ENCODE assay signal across 14 mouse cellular contexts in the genomic region with DNA sequence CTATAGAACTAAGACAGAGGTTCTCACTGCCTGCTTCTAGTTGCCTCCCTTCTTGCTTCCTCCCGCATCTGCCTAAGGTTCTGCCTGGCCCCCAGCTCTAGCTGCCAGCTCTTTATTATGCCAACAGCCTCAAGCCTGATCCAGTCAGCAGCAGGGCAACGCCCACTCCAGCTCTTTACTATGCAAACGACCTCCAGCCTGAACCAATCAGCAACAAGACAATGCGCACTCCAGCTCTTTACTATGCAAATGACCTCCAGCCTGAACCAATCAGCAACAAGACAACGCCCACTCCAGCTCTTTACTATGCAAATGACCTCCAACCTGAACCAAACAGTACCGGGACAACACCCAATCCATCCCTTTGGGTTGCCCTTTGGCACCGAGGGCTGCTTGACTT.
A peak's percentile ranks its signal among the peaks of the same experiment; 100 is the strongest.
DNase-seq lines count a peak whose midpoint lies in the region; ATAC-seq and TF ChIP-seq lines count a peak whose summit lies in the region.
"Had no signal": no experiment of that assay in that cellular context is flagged by ENCODE, and none has a peak within 500 bp of the region (broad histone marks: within the 10 kb centered on the region; RNA-seq: fewer than 3 reads in every experiment).

No protein-coding gene starts in this region.

- no peaks in the 10 kb centered on the region for H3K4me1 ChIP-seq in midbrain, embryonic 11.5 days (ENCODE audit: control insufficient read depth, insufficient read depth, low read length)
- H3K4me1 ChIP-seq in midbrain, embryonic 16.5 days (ENCODE audit: control insufficient read depth, insufficient read depth, low read length), result no peaks in the 10 kb centered on the region
- H3K4me1 ChIP-seq in MEL (ENCODE audit: control insufficient read depth in 1 of 2, insufficient read depth in 2 of 2, low read length in 2 of 2), result no peaks in the 10 kb centered on the region
- no peaks in the 10 kb centered on the region for H3K4me1 ChIP-seq in forebrain, embryonic 13.5 days
- H3K4me1 ChIP-seq: heart, embryonic 15.5 days had no signal

- no peaks in the 10 kb centered on the region for H3K79me2 ChIP-seq in MEL (ENCODE audit: control insufficient read depth, insufficient read depth, low read length, poor library complexity)

- no peak for DNase-seq in midbrain, embryonic 11.5 days (ENCODE audit: low spot score, missing footprints)
- peak; percentile 6 for DNase-seq in MEL (ENCODE audit: low read depth, low spot score)
- no peak for DNase-seq in frontal cortex, postnatal 36 days (ENCODE audit: low spot score in 2 of 2)
- DNase-seq in B cell, adult 2 months, result no peak
- no peak for DNase-seq in right cerebral cortex, postnatal 25 days
- DNase-seq: cerebellum, postnatal 25 days; gastrocnemius, postnatal 14 days; kidney, adult 2 months; lung, postnatal 14 days had no signal

- H3K9ac ChIP-seq in midbrain, embryonic 11.5 days (ENCODE audit: low read length), result no peak overlapping the region
- H3K9ac ChIP-seq in midbrain, embryonic 16.5 days (ENCODE audit: low read depth, low read length), result no peak overlapping the region
- no peak overlapping the region for H3K9ac ChIP-seq in MEL (ENCODE audit: control insufficient read depth, low read depth, low read length, poor library complexity, severe bottlenecking)
- H3K9ac ChIP-seq in forebrain, embryonic 13.5 days, result no peak overlapping the region
- H3K9ac ChIP-seq: heart, embryonic 15.5 days; limb, embryonic 13.5 days had no signal

- 79% methylated on average over 7 of the region's 7 CpGs for WGBS in midbrain, embryonic 11.5 days
- 72% methylated on average over 7 of the region's 7 CpGs for WGBS in midbrain, embryonic 16.5 days
- WGBS in forebrain, embryonic 13.5 days, result 63% methylated on average over 7 of the region's 7 CpGs

- no peak for TF ChIP-seq POLR2A in MEL (IDR thresholded peaks at IDR 0.05; ENCODE audit: control insufficient read depth in 1 of 2, insufficient read depth in 1 of 2, low read depth in 1 of 2, low read length in 2 of 2, poor library complexity in 1 of 2)

- no peak overlapping the region for H3K4me2 ChIP-seq in midbrain, embryonic 11.5 days
- H3K4me2 ChIP-seq in midbrain, embryonic 16.5 days (ENCODE audit: low read length), result no peak overlapping the region
- no peak overlapping the region for H3K4me2 ChIP-seq in forebrain, embryonic 13.5 days
- H3K4me2 ChIP-seq: heart, embryonic 15.5 days; limb, embryonic 13.5 days had no signal

- no peak for TF ChIP-seq EP300 in MEL (IDR thresholded peaks at IDR 0.05; ENCODE audit: low read depth in 1 of 2, low read length in 2 of 2)

- H3K4me3 ChIP-seq in midbrain, embryonic 11.5 days (ENCODE audit: low read depth, low read length), result no peak overlapping the region
- no peak overlapping the region for H3K4me3 ChIP-seq in midbrain, embryonic 16.5 days (ENCODE audit: low read depth, low read length)
- H3K4me3 ChIP-seq in MEL (ENCODE audit: control insufficient read depth in 1 of 2, insufficient read depth in 1 of 2, low read depth in 2 of 2, low read length in 2 of 2), result no peak overlapping the region
- H3K4me3 ChIP-seq in forebrain, embryonic 13.5 days, result no peak overlapping the region
- H3K4me3 ChIP-seq: heart, embryonic 15.5 days; limb, embryonic 13.5 days had no signal

- TF ChIP-seq RAD21 in MEL (IDR thresholded peaks at IDR 0.05; ENCODE audit: low read depth, low read length), result no peak

- no peak overlapping the region for H3K27ac ChIP-seq in midbrain, embryonic 11.5 days (ENCODE audit: low read depth, low read length)
- H3K27ac ChIP-seq in midbrain, embryonic 16.5 days (ENCODE audit: low read length), result no peak overlapping the region
- no peak overlapping the region for H3K27ac ChIP-seq in MEL (ENCODE audit: control insufficient read depth, low read depth, low read length)
- H3K27ac ChIP-seq in forebrain, embryonic 13.5 days, result no peak overlapping the region
- H3K27ac ChIP-seq: heart, embryonic 15.5 days; limb, embryonic 13.5 days had no signal

- ATAC-seq in midbrain, embryonic 11.5 days (ENCODE audit: low FRiP score), result peak; percentile 38; the same call in 1 of the 2 replicates
- no peak for ATAC-seq in midbrain, embryonic 16.5 days
- ATAC-seq in forebrain, embryonic 13.5 days, result peak; percentile 66
- ATAC-seq in megakaryocyte-erythroid progenitor cell, adult 5-6 weeks (replicated peaks; ENCODE audit: low FRiP score, low TSS enrichment, poor library complexity, severe bottlenecking), result peak; percentile 41; the same call in 1 of the 2 replicates

- TF ChIP-seq CTCF in MEL (IDR thresholded peaks at IDR 0.05 in 2 of 3, conservative IDR thresholded peaks at IDR 0.05 in 1 of 3; ENCODE audit: control insufficient read depth in 1 of 3, insufficient read depth in 1 of 3, low read depth in 2 of 3, low read length in 3 of 3, poor library complexity in 1 of 3, severe bottlenecking in 1 of 3), result no peak

- no peaks in the 10 kb centered on the region for H3K27me3 ChIP-seq in midbrain, embryonic 11.5 days (ENCODE audit: control insufficient read depth, insufficient read depth, low read length)
- H3K27me3 ChIP-seq in midbrain, embryonic 16.5 days (ENCODE audit: control insufficient read depth, insufficient read depth, low read depth, low read length), result no peaks in the 10 kb centered on the region
- H3K27me3 ChIP-seq in MEL (ENCODE audit: control insufficient read depth in 1 of 2, insufficient read depth in 2 of 2, low read length in 2 of 2), result no peaks in the 10 kb centered on the region
- no peaks in the 10 kb centered on the region for H3K27me3 ChIP-seq in forebrain, embryonic 13.5 days
- H3K27me3 ChIP-seq: heart, embryonic 15.5 days; limb, embryonic 13.5 days had no signal

- no peaks in the 10 kb centered on the region for H3K9me3 ChIP-seq in midbrain, embryonic 11.5 days (ENCODE audit: control insufficient read depth, low read length)
- no peaks in the 10 kb centered on the region for H3K9me3 ChIP-seq in midbrain, embryonic 16.5 days (replicated peaks; ENCODE audit: control insufficient read depth, low read length, poor library complexity, severe bottlenecking)
- H3K9me3 ChIP-seq in MEL (replicated peaks; ENCODE audit: insufficient read depth, low read length), result no peaks in the 10 kb centered on the region
- no peaks in the 10 kb centered on the region for H3K9me3 ChIP-seq in forebrain, embryonic 13.5 days (replicated peaks)
- H3K9me3 ChIP-seq: heart, embryonic 15.5 days; limb, embryonic 13.5 days had no signal

- no peaks in the 10 kb centered on the region for H3K36me3 ChIP-seq in midbrain, embryonic 11.5 days (ENCODE audit: control insufficient read depth, insufficient read depth, low read length)
- no peaks in the 10 kb centered on the region for H3K36me3 ChIP-seq in midbrain, embryonic 16.5 days (ENCODE audit: control insufficient read depth, insufficient read depth, low read length)
- no peaks in the 10 kb centered on the region for H3K36me3 ChIP-seq in MEL (ENCODE audit: control insufficient read depth in 1 of 2, insufficient read depth in 2 of 2, low read length in 2 of 2)
- no peaks in the 10 kb centered on the region for H3K36me3 ChIP-seq in forebrain, embryonic 13.5 days (ENCODE audit: poor library complexity, severe bottlenecking)
- H3K36me3 ChIP-seq: heart, embryonic 15.5 days; limb, embryonic 13.5 days had no signal

TF ChIP-seq in MEL, 35 proteins besides CTCF, POLR2A, EP300 and RAD21:
- TF ChIP-seq KAT2A (conservative IDR thresholded peaks at IDR 0.05; ENCODE audit: low read depth, low read length) (no peak), RCOR1 (IDR thresholded peaks at IDR 0.05; ENCODE audit: low read depth, low read length) (no peak), CHD2 (IDR thresholded peaks at IDR 0.05; ENCODE audit: low read length) (no peak), POLR2AphosphoS2 (IDR thresholded peaks at IDR 0.05; ENCODE audit: low read length) (no peak), ZNF384 (IDR thresholded peaks at IDR 0.05; ENCODE audit: low read depth, low read length) (no peak), GABPA (IDR thresholded peaks at IDR 0.05; ENCODE audit: low read depth, low read length) (no peak), SMC3 (IDR thresholded peaks at IDR 0.05; ENCODE audit: low read depth, low read length) (no peak), USF1 (IDR thresholded peaks at IDR 0.05; ENCODE audit: low read depth, low read length) (no peak), HCFC1 (IDR thresholded peaks at IDR 0.05; ENCODE audit: low read depth, low read length) (no peak), BHLHE40 (IDR thresholded peaks at IDR 0.05; ENCODE audit: borderline replicate concordance, low read depth, low read length) (no peak), USF2 (IDR thresholded peaks at IDR 0.05; ENCODE audit: borderline replicate concordance in 1 of 2, insufficient read depth in 1 of 2, low read depth in 1 of 2, low read length in 2 of 2) (no peak), MEF2A (IDR thresholded peaks at IDR 0.05; ENCODE audit: extremely low read depth, insufficient replicate concordance, low read depth, low read length, poor library complexity, severe bottlenecking) (no peak), ZMIZ1 (IDR thresholded peaks at IDR 0.05; ENCODE audit: low read depth, low read length) (no peak), ELF1 (IDR thresholded peaks at IDR 0.05; ENCODE audit: low read depth, low read length) (no peak), NRF1 (IDR thresholded peaks at IDR 0.05; ENCODE audit: insufficient read depth, low read depth, low read length, poor library complexity, severe bottlenecking) (no peak)
